Comparison of ENCODE assay signal across 9 mouse cellular contexts in genomic region chr9:119404090-119404489, GRCm38 (mm10). TPM values are rescaled to one million over a fixed set of nuclear protein-coding genes. Genes with fewer than 3 reads are reported as not detected.
DNase-seq lines count a peak whose midpoint lies in the region; ATAC-seq and TF ChIP-seq lines count a peak whose summit lies in the region.
"Had no signal": no experiment of that assay in that cellular context is flagged by ENCODE, and none has a peak within 500 bp of the region (broad histone marks: within the 10 kb centered on the region; RNA-seq: fewer than 3 reads in every experiment).

No protein-coding gene starts in this region.

- H3K27me3 ChIP-seq in liver, embryonic 11.5 days (replicated peaks; ENCODE audit: control insufficient read depth, insufficient read depth, low read length) = peaks cover 13% of the 10 kb centered on the region
- H3K27me3 ChIP-seq in liver, postnatal 0 days (ENCODE audit: insufficient read depth, low read length) = peaks cover 15% of the 10 kb centered on the region
- H3K27me3 ChIP-seq in forebrain, embryonic 11.5 days (ENCODE audit: control insufficient read depth, insufficient read depth, low read length) = no peaks in the 10 kb centered on the region
- no peaks in the 10 kb centered on the region for H3K27me3 ChIP-seq in limb, embryonic 10.5 days (ENCODE audit: low read depth, poor library complexity, severe bottlenecking)
- H3K27me3 ChIP-seq in neural tube, embryonic 14.5 days (ENCODE audit: control insufficient read depth, insufficient read depth, low read length) = no peaks in the 10 kb centered on the region

- peak overlapping the region; percentile 97 for H3K4me2 ChIP-seq in liver, embryonic 11.5 days
- no peak overlapping the region for H3K4me2 ChIP-seq in liver, postnatal 0 days (ENCODE audit: low read depth, low read length)
- H3K4me2 ChIP-seq in forebrain, embryonic 11.5 days (ENCODE audit: low read depth, low read length, severe bottlenecking) = peak overlapping the region; percentile 88
- peak overlapping the region; percentile 78 for H3K4me2 ChIP-seq in neural tube, embryonic 14.5 days (ENCODE audit: low read depth, low read length)

- TF ChIP-seq CTCF in liver, postnatal 0 days (IDR thresholded peaks at IDR 0.05; ENCODE audit: low read depth) = no peak

- H3K9ac ChIP-seq in liver, embryonic 11.5 days (ENCODE audit: low read depth, low read length) = no peak overlapping the region
- H3K9ac ChIP-seq in liver, postnatal 0 days (replicated peaks) = no peak overlapping the region
- H3K9ac ChIP-seq in forebrain, embryonic 11.5 days (ENCODE audit: low read length) = peak overlapping the region; percentile 100
- H3K9ac ChIP-seq in neural tube, embryonic 14.5 days (replicated peaks; ENCODE audit: low read depth, low read length) = peak overlapping the region; percentile 100; the same call in 1 of the 2 replicates
- H3K9ac ChIP-seq: liver, embryonic 15.5 days had no signal

- H3K36me3 ChIP-seq in liver, embryonic 11.5 days (ENCODE audit: control insufficient read depth, insufficient read depth, low read length) = no peaks in the 10 kb centered on the region
- no peaks in the 10 kb centered on the region for H3K36me3 ChIP-seq in liver, postnatal 0 days (replicated peaks; ENCODE audit: insufficient read depth, low read length)
- peaks cover 2% of the 10 kb centered on the region; the same call in 1 of the 2 replicates for H3K36me3 ChIP-seq in forebrain, embryonic 11.5 days (ENCODE audit: control insufficient read depth, insufficient read depth, low read length)
- H3K36me3 ChIP-seq in limb, embryonic 10.5 days = peaks cover 44% of the 10 kb centered on the region
- H3K36me3 ChIP-seq in neural tube, embryonic 14.5 days (ENCODE audit: control insufficient read depth, insufficient read depth, low read length) = no peaks in the 10 kb centered on the region
- H3K36me3 ChIP-seq: liver, embryonic 15.5 days had no signal

- no peak overlapping the region for H3K27ac ChIP-seq in liver, embryonic 11.5 days (ENCODE audit: low read depth, low read length)
- no peak overlapping the region for H3K27ac ChIP-seq in liver, postnatal 0 days (ENCODE audit: low read depth)
- no peak overlapping the region for H3K27ac ChIP-seq in forebrain, embryonic 11.5 days (ENCODE audit: low read depth, low read length)
- peak overlapping the region; percentile 100 for H3K27ac ChIP-seq in limb, embryonic 10.5 days
- no peak overlapping the region for H3K27ac ChIP-seq in neural tube, embryonic 14.5 days (ENCODE audit: low read depth, low read length)
- H3K27ac ChIP-seq: liver, embryonic 15.5 days had no signal

- no peaks in the 10 kb centered on the region for H3K9me3 ChIP-seq in liver, embryonic 11.5 days (ENCODE audit: control insufficient read depth, low read length)
- H3K9me3 ChIP-seq in liver, postnatal 0 days (ENCODE audit: low read length) = no peaks in the 10 kb centered on the region
- H3K9me3 ChIP-seq in forebrain, embryonic 11.5 days (ENCODE audit: control insufficient read depth, low read length) = no peaks in the 10 kb centered on the region
- no peaks in the 10 kb centered on the region for H3K9me3 ChIP-seq in limb, embryonic 10.5 days (replicated peaks)
- no peaks in the 10 kb centered on the region for H3K9me3 ChIP-seq in neural tube, embryonic 14.5 days (ENCODE audit: control insufficient read depth, low read length)
- H3K9me3 ChIP-seq: liver, embryonic 15.5 days had no signal

- no peak for ATAC-seq in liver, embryonic 11.5 days (replicated peaks; ENCODE audit: low FRiP score)
- no peak for ATAC-seq in liver, postnatal 0 days
- no peak for ATAC-seq in forebrain, embryonic 11.5 days (replicated peaks; ENCODE audit: low FRiP score)
- ATAC-seq in neural tube, embryonic 14.5 days (ENCODE audit: low read depth) = no peak

- H3K4me3 ChIP-seq in liver, embryonic 11.5 days (ENCODE audit: low read depth, low read length) = peak overlapping the region; percentile 70
- H3K4me3 ChIP-seq in liver, postnatal 0 days (ENCODE audit: low read depth, low read length) = no peak overlapping the region
- peak overlapping the region; percentile 99 for H3K4me3 ChIP-seq in forebrain, embryonic 11.5 days (ENCODE audit: low read depth, low read length)
- peak overlapping the region; percentile 95 for H3K4me3 ChIP-seq in limb, embryonic 10.5 days
- peak overlapping the region; percentile 98 for H3K4me3 ChIP-seq in neural tube, embryonic 14.5 days (ENCODE audit: low read depth, low read length)

- no peak for TF ChIP-seq EP300 in liver, postnatal 0 days (IDR thresholded peaks at IDR 0.05; ENCODE audit: low read depth)

- DNase-seq in liver, embryonic 11.5 days (ENCODE audit: low spot score) = no peak
- DNase-seq in liver, postnatal 0 days = no peak
- no peak for DNase-seq in forebrain, embryonic 11.5 days (ENCODE audit: low spot score)
- no peak for DNase-seq in limb, embryonic 10.5 days (ENCODE audit: low spot score)
- DNase-seq in adrenal gland, adult 2 months = no peak
- DNase-seq in retina, postnatal 1 day = no peak
- DNase-seq in testis, postnatal 10 days (ENCODE audit: low spot score) = no peak

- H3K4me1 ChIP-seq in liver, embryonic 11.5 days (replicated peaks; ENCODE audit: control insufficient read depth, insufficient read depth, low read length) = peaks cover 9% of the 10 kb centered on the region; the same call in 1 of the 2 replicates
- peaks cover 23% of the 10 kb centered on the region for H3K4me1 ChIP-seq in liver, postnatal 0 days (ENCODE audit: insufficient read depth)
- H3K4me1 ChIP-seq in forebrain, embryonic 11.5 days (replicated peaks; ENCODE audit: control insufficient read depth, insufficient read depth, low read length) = peaks cover 15% of the 10 kb centered on the region; the same call in 1 of the 2 replicates
- H3K4me1 ChIP-seq in limb, embryonic 10.5 days = peaks cover 48% of the 10 kb centered on the region
- H3K4me1 ChIP-seq in neural tube, embryonic 14.5 days (ENCODE audit: control insufficient read depth, insufficient read depth, low read length) = peaks cover 15% of the 10 kb centered on the region

- WGBS in liver, embryonic 11.5 days = 57% methylated on average over 5 of the region's 5 CpGs
- WGBS in liver, postnatal 0 days (ENCODE audit: insufficient replicate concordance) = 46% methylated on average over 5 of the region's 5 CpGs
- WGBS in forebrain, embryonic 11.5 days = 81% methylated on average over 5 of the region's 5 CpGs
- 76% methylated on average over 5 of the region's 5 CpGs for WGBS in limb, embryonic 10.5 days
- WGBS in neural tube, embryonic 14.5 days = 61% methylated on average over 5 of the region's 5 CpGs

RNA-seq across cellular contexts. Expression of gene Acvr2b, which starts 2.2 kb away (rescaled TPM):
- polyA plus RNA-seq in liver, embryonic 11.5 days (2014; fragmentation: Nextera tagmentation; extraction: Ambion mirVana) = 15.8 and 16.4 TPM in 2 replicates
- polyA plus RNA-seq in liver, postnatal 0 days (2015; fragmentation: Nextera tagmentation; extraction: Ambion mirVana) = 2.2 and 4.1 TPM in 2 replicates
- polyA plus RNA-seq in forebrain, embryonic 11.5 days (2014; fragmentation: Nextera tagmentation; extraction: Ambion mirVana) = 106 and 133 TPM in 2 replicates
- 74.7 and 92.6 TPM in 2 replicates for polyA plus RNA-seq in limb, embryonic 10.5 days (2016; fragmentation: Nextera tagmentation; extraction: Ambion mirVana)
- 45.0 and 49.7 TPM in 2 replicates for polyA plus RNA-seq in neural tube, embryonic 14.5 days (2014; fragmentation: Nextera tagmentation; extraction: Ambion mirVana)
- 1 to 10 TPM; 4.4 to 7.9 TPM for total RNA-seq in adrenal gland, adult 2 months (2021)
- polyA plus RNA-seq in adrenal gland, adult 2 months (2012; rRNA removed) = 4.7 and 5.9 TPM in 2 replicates

RNA-seq across cellular contexts. Expression of gene Slc22a14, which starts 38.7 kb away (rescaled TPM):
- not detected in 2 replicates for polyA plus RNA-seq in liver, embryonic 11.5 days (2014; fragmentation: Nextera tagmentation; extraction: Ambion mirVana)
- polyA plus RNA-seq in liver, postnatal 0 days (2015; fragmentation: Nextera tagmentation; extraction: Ambion mirVana) = not detected in 2 replicates
- polyA plus RNA-seq in forebrain, embryonic 11.5 days (2014; fragmentation: Nextera tagmentation; extraction: Ambion mirVana) = not detected in 2 replicates
- polyA plus RNA-seq in limb, embryonic 10.5 days (2016; fragmentation: Nextera tagmentation; extraction: Ambion mirVana) = not detected in 2 replicates
- not detected in 2 replicates for polyA plus RNA-seq in neural tube, embryonic 14.5 days (2014; fragmentation: Nextera tagmentation; extraction: Ambion mirVana)
- total RNA-seq in adrenal gland, adult 2 months (2021) = under 1 TPM in 1 of 2 experiments, not detected in 1; 0.12 TPM
- polyA plus RNA-seq in adrenal gland, adult 2 months (2012; rRNA removed) = not detected in 2 replicates

RNA-seq across cellular contexts. Expression of gene Exog, which starts 40.7 kb away (rescaled TPM):
- 18.7 and 22.5 TPM in 2 replicates for polyA plus RNA-seq in liver, embryonic 11.5 days (2014; fragmentation: Nextera tagmentation; extraction: Ambion mirVana)
- polyA plus RNA-seq in liver, postnatal 0 days (2015; fragmentation: Nextera tagmentation; extraction: Ambion mirVana) = 3.0 and 3.8 TPM in 2 replicates
- polyA plus RNA-seq in forebrain, embryonic 11.5 days (2014; fragmentation: Nextera tagmentation; extraction: Ambion mirVana) = 44.0 and 47.0 TPM in 2 replicates
- 39.7 and 44.6 TPM in 2 replicates for polyA plus RNA-seq in limb, embryonic 10.5 days (2016; fragmentation: Nextera tagmentation; extraction: Ambion mirVana)
- polyA plus RNA-seq in neural tube, embryonic 14.5 days (2014; fragmentation: Nextera tagmentation; extraction: Ambion mirVana) = 58.2 and 59.0 TPM in 2 replicates
- 1 to 10 TPM; 3.7 to 4.4 TPM for total RNA-seq in adrenal gland, adult 2 months (2021)
- 1.5 and 1.6 TPM in 2 replicates for polyA plus RNA-seq in adrenal gland, adult 2 months (2012; rRNA removed)

RNA-seq across cellular contexts. Expression of gene Xylb, which starts 46.9 kb away (rescaled TPM):
- 9.5 and 11.0 TPM in 2 replicates for polyA plus RNA-seq in liver, embryonic 11.5 days (2014; fragmentation: Nextera tagmentation; extraction: Ambion mirVana)
- polyA plus RNA-seq in liver, postnatal 0 days (2015; fragmentation: Nextera tagmentation; extraction: Ambion mirVana) = 8.2 and 9.2 TPM in 2 replicates
- 12.5 and 12.7 TPM in 2 replicates for polyA plus RNA-seq in forebrain, embryonic 11.5 days (2014; fragmentation: Nextera tagmentation; extraction: Ambion mirVana)
- 11.4 and 12.8 TPM in 2 replicates for polyA plus RNA-seq in limb, embryonic 10.5 days (2016; fragmentation: Nextera tagmentation; extraction: Ambion mirVana)
- 2.5 and 3.8 TPM in 2 replicates for polyA plus RNA-seq in neural tube, embryonic 14.5 days (2014; fragmentation: Nextera tagmentation; extraction: Ambion mirVana)
- total RNA-seq in adrenal gland, adult 2 months (2021) = 1 to 10 TPM; 1.5 to 1.8 TPM
- polyA plus RNA-seq in adrenal gland, adult 2 months (2012; rRNA removed) = 1.1 and 1.2 TPM in 2 replicates

Comparison
In these comparisons a context has a peak if more than half of its experiments do, and no peak if none do; other contexts are left out.
1. H3K9ac ChIP-seq: peak in forebrain, embryonic 11.5 days (single experiment) and neural tube, embryonic 14.5 days (single experiment); none in liver, embryonic 11.5 days (single experiment) and liver, postnatal 0 days (single experiment).